Mouse (Mus musculus): ENCODE data around the gene Fgf4. TPM values are rescaled to one million over a fixed set of nuclear protein-coding genes. Genes with fewer than 3 reads are reported as not detected.

The Fgf4 gene
- polyA plus RNA-seq, 1 experiment: not detected

GRCm38 (mm10) chr7:144858702-144859101 is 11.5 kb downstream of the Fgf4 start:
- Histone ChIP-seq H3K27ac (replicated peaks; ENCODE audit: low read depth, low read length) (no peak overlapping the region), H3K4me1 (ENCODE audit: control insufficient read depth, insufficient read depth, insufficient read length, low read length) (no peaks in the 10 kb centered on the region), H3K4me3 (ENCODE audit: insufficient read depth, low read depth, low read length) (no peak overlapping the region)

DNA sequence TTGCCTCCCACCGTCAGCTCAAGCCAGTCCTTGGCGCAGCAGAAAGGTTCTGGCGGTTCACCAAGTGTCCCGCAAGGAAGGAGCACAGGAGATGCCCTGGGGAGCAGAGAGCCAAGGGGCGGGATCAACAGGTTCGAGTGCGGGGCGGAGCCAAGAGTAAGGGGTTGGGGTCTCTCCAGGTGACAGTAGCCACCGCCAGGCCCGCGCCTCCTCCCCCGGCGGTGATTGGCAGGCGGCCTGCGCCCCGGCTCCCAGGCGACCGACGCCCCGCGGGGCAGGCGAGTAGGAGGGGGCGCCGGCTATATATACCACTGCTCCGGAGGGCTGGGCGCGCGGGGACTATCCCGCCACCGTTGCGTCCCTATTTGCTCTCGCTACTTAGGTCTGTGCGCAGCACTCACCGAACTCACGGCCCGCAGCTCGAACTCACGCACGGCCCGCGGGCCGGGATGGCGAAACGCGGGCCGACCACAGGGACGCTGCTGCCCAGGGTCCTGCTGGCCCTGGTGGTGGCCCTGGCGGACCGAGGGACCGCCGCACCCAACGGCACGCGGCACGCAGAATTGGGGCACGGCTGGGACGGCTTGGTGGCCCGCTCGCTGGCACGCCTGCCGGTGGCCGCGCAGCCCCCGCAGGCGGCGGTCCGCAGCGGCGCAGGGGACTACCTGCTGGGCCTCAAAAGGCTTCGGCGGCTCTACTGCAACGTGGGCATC is 14.0 kb downstream of the Fgf4 start:
- Histone ChIP-seq H3K4me1 (ENCODE audit: control insufficient read depth, insufficient read depth, insufficient read length, low read length) (no peaks in the 10 kb centered on the region), H3K27ac (replicated peaks; ENCODE audit: low read depth, low read length) (no peak overlapping the region), H3K4me3 (ENCODE audit: insufficient read depth, low read depth, low read length) (no peak overlapping the region)

- no peak overlapping the region for H3K27ac ChIP-seq (replicated peaks; ENCODE audit: low read depth, low read length)
- H3K4me1 ChIP-seq (ENCODE audit: control insufficient read depth, insufficient read depth, insufficient read length, low read length): no peaks in the 10 kb centered on the region
- H3K4me3 ChIP-seq (ENCODE audit: insufficient read depth, low read depth, low read length): no peak overlapping the region
These were observed 14.6 kb downstream of the Fgf4 start for GRCm38 (mm10) chr7:144861769-144862070.

DNA sequence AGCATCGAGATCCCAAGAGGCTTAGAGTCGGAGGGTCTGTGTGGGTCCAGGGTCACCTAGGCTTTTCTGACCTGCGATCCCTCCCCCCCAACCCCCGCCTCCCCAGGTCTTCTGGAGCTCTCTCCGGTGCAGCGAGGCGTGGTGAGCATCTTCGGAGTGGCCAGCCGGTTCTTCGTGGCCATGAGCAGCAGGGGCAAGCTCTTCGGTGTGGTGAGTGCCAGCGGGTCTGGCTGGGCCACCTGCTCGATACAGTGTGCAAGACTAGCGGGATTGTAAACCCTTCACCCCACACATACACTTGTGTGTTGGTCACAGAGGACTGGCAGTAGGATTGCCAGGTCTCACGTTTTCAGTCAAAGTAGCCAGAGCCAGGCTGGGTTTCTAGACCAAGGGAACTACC is 15.0 kb downstream of the Fgf4 start:
- H3K4me1 ChIP-seq (ENCODE audit: control insufficient read depth, insufficient read depth, insufficient read length, low read length): no peaks in the 10 kb centered on the region
- H3K27ac ChIP-seq (replicated peaks; ENCODE audit: low read depth, low read length): no peak overlapping the region
- no peak overlapping the region for H3K4me3 ChIP-seq (ENCODE audit: insufficient read depth, low read depth, low read length)

DNA sequence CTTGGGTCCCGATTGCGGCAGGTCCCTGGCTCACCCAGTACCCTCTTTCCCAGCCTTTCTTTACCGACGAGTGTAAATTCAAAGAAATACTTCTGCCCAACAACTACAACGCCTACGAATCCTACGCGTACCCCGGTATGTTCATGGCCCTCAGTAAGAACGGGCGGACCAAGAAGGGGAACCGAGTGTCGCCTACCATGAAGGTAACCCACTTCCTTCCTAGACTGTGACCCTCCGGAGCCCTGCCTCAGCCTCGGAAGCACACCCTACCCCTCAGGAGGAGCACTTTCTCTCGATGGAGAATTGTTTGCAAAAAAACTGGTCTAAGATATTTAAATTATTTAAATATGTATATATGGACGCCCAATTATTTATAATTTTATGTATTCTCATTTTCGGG is 15.5 kb downstream of the Fgf4 start:
- no peak overlapping the region for H3K27ac ChIP-seq (replicated peaks; ENCODE audit: low read depth, low read length)
- no peaks in the 10 kb centered on the region for H3K4me1 ChIP-seq (ENCODE audit: control insufficient read depth, insufficient read depth, insufficient read length, low read length)
- H3K4me3 ChIP-seq (ENCODE audit: insufficient read depth, low read depth, low read length): no peak overlapping the region

- Histone ChIP-seq H3K27ac (replicated peaks; ENCODE audit: low read depth, low read length) (no peak overlapping the region), H3K4me3 (ENCODE audit: insufficient read depth, low read depth, low read length) (no peak overlapping the region), H3K4me1 (ENCODE audit: control insufficient read depth, insufficient read depth, insufficient read length, low read length) (no peaks in the 10 kb centered on the region)
These were observed 16.0 kb downstream of the Fgf4 start for GRCm38 (mm10) chr7:144863196-144863595.

- Histone ChIP-seq H3K4me3 (ENCODE audit: insufficient read depth, low read depth, low read length) (no peak overlapping the region), H3K27ac (replicated peaks; ENCODE audit: low read depth, low read length) (no peak overlapping the region), H3K4me1 (ENCODE audit: control insufficient read depth, insufficient read depth, insufficient read length, low read length) (no peaks in the 10 kb centered on the region)
These were observed 17.0 kb downstream of the Fgf4 start for GRCm38 (mm10) chr7:144864160-144864670.

DNA sequence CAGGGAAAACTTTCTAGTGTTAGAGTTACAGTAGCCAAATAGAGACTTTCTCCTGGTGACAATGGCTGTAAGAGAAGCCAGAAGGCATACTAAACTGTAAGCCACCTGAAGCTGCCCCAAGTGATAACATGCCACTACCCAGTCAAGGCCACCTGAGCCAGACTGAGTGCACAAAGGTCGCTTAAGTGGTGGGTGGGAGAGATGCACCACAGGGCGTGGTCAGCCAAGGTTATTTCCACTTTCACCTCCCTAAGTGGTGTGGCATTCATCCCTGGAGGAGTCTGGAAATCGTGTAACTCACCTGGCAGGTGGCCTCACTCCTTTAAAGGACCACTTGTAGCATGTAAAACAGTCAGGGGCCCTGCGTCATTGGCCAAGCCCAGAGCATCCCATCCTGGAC is 20.0 kb downstream of the Fgf4 start:
- Histone ChIP-seq H3K4me3 (ENCODE audit: insufficient read depth, low read depth, low read length) (no peak overlapping the region), H3K27ac (replicated peaks; ENCODE audit: low read depth, low read length) (no peak overlapping the region), H3K4me1 (ENCODE audit: control insufficient read depth, insufficient read depth, insufficient read length, low read length) (no peaks in the 10 kb centered on the region)

GRCm38 (mm10) chr7:144867602-144868001 is 20.4 kb downstream of the Fgf4 start:
- Histone ChIP-seq H3K27ac (replicated peaks; ENCODE audit: low read depth, low read length) (no peak overlapping the region), H3K4me3 (ENCODE audit: insufficient read depth, low read depth, low read length) (no peak overlapping the region), H3K4me1 (ENCODE audit: control insufficient read depth, insufficient read depth, insufficient read length, low read length) (no peaks in the 10 kb centered on the region)

GRCm38 (mm10) chr7:144872420-144872819 is 25.3 kb downstream of the Fgf4 start:
- H3K4me3 ChIP-seq (ENCODE audit: insufficient read depth, low read depth, low read length): no peak overlapping the region
- H3K4me1 ChIP-seq (ENCODE audit: control insufficient read depth, insufficient read depth, insufficient read length, low read length): no peaks in the 10 kb centered on the region
- H3K27ac ChIP-seq (replicated peaks; ENCODE audit: low read depth, low read length): no peak overlapping the region

DNA sequence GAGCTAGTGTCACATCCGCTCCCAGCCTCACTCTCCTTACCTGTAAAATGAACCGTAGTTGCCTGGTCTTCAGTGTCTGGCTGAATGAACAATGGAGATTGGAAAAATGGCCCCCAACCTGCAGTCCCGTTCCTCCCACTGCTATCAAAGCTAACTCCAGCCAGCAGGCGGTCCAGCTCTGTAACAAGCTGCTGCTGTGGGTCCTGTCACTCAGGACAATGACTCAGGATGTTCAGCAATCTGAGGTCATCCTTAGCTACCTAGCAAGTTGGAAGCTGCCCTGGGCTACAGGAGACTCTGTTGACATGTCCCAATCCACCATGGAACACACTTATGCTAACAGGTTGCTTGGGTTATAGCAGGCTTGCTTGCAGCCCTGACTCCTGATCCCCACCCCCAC is 26.0 kb downstream of the Fgf4 start:
- H3K4me1 ChIP-seq (ENCODE audit: control insufficient read depth, insufficient read depth, insufficient read length, low read length): no peaks in the 10 kb centered on the region
- H3K27ac ChIP-seq (replicated peaks; ENCODE audit: low read depth, low read length): no peak overlapping the region
- H3K4me3 ChIP-seq (ENCODE audit: insufficient read depth, low read depth, low read length): no peak overlapping the region

GRCm38 (mm10) chr7:144874226-144874625 is 27.1 kb downstream of the Fgf4 start:
- Histone ChIP-seq H3K4me3 (ENCODE audit: insufficient read depth, low read depth, low read length) (no peak overlapping the region), H3K27ac (replicated peaks; ENCODE audit: low read depth, low read length) (no peak overlapping the region), H3K4me1 (ENCODE audit: control insufficient read depth, insufficient read depth, insufficient read length, low read length) (no peaks in the 10 kb centered on the region)

GRCm38 (mm10) chr7:144878401-144878800 is 31.2 kb downstream of the Fgf4 start:
- no peak overlapping the region for H3K27ac ChIP-seq (replicated peaks; ENCODE audit: low read depth, low read length)

GRCm38 (mm10) chr7:144883106-144883505 is 35.9 kb downstream of the Fgf4 start:
- H3K4me3 ChIP-seq (ENCODE audit: insufficient read depth, low read depth, low read length): no peak overlapping the region
- H3K27ac ChIP-seq (replicated peaks; ENCODE audit: low read depth, low read length): no peak overlapping the region

More at GRCm38 (mm10) chr7:144878401-144878800, 31.2 kb downstream of the Fgf4 start:
- no peaks in the 10 kb centered on the region for H3K4me1 ChIP-seq (ENCODE audit: control insufficient read depth, insufficient read depth, insufficient read length, low read length)
- H3K4me3 ChIP-seq (ENCODE audit: insufficient read depth, low read depth, low read length): no peak overlapping the region

GRCm38 (mm10) chr7:144887672-144888071 is 40.5 kb downstream of the Fgf4 start:
- Histone ChIP-seq H3K4me3 (ENCODE audit: insufficient read depth, low read depth, low read length) (no peak overlapping the region), H3K27ac (replicated peaks; ENCODE audit: low read depth, low read length) (no peak overlapping the region), H3K4me1 (ENCODE audit: control insufficient read depth, insufficient read depth, insufficient read length, low read length) (no peaks in the 10 kb centered on the region)

More at GRCm38 (mm10) chr7:144883106-144883505, 35.9 kb downstream of the Fgf4 start:
- H3K4me1 ChIP-seq (ENCODE audit: control insufficient read depth, insufficient read depth, insufficient read length, low read length): no peaks in the 10 kb centered on the region

- Histone ChIP-seq H3K27ac (replicated peaks; ENCODE audit: low read depth, low read length) (no peak overlapping the region), H3K4me1 (ENCODE audit: control insufficient read depth, insufficient read depth, insufficient read length, low read length) (no peaks in the 10 kb centered on the region), H3K4me3 (ENCODE audit: insufficient read depth, low read depth, low read length) (no peak overlapping the region)
These were observed 41.6 kb downstream of the Fgf4 start for GRCm38 (mm10) chr7:144888564-144889299.
